Mouse (Mus musculus): ENCODE data around the gene Usp5.

DNA sequence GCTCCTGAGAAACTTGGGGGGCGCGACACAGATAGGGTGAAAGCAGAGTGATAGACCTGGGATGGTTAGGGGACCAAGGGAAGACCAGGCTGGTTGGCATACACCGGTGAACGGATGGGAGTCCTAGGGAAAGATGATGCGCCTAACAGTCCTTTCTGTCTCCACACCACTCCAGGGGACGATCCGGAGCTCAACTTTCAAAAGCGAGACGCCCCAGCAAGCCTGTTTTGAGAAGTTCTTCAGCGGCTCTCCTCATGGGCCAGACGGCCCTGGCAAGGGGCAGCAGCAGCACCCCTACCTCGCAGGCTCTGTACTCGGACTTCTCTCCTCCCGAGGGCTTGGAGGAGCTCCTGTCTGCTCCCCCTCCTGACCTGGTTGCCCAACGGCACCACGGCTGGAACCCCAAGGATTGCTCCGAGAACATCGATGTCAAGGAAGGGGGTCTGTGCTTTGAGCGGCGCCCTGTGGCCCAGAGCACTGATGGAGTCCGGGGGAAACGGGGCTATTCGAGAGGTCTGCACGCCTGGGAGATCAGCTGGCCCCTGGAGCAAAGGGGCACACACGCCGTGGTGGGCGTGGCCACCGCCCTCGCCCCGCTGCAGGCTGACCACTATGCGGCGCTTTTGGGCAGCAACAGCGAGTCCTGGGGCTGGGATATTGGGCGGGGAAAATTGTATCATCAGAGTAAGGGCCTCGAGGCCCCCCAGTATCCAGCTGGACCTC is 20.1 kb downstream of the Usp5 start:
- peak; percentile 71 for TF ChIP-seq CTCF (conservative IDR thresholded peaks at IDR 0.05; ENCODE audit: insufficient read depth, insufficient read length, low read depth, low read length)
- TF ChIP-seq POLR2A (IDR thresholded peaks at IDR 0.05; ENCODE audit: low read depth, low read length): no peak

All from kidney, adult 2 months (tissue).